Mouse (Mus musculus): ENCODE results near the gene Mecom.

- no peak for TF ChIP-seq CTCF (IDR thresholded peaks at IDR 0.05; ENCODE audit: extremely low read depth, insufficient read depth, low read length)
- no peak for TF ChIP-seq POLR2A (IDR thresholded peaks at IDR 0.05; ENCODE audit: extremely low read depth, insufficient read depth, low read length)
These were observed 294.1 kb downstream of the Mecom start for GRCm38 (mm10) chr3:30253714-30254113.

Measured in cortical plate, adult 2 months (tissue).